Mouse (Mus musculus): Measurements from ENCODE around the gene Utrn. TPM values are rescaled to one million over a fixed set of nuclear protein-coding genes. Genes with fewer than 3 reads are reported as not detected.

Gene Utrn
- polyA plus RNA-seq, 1 experiment from 2014 or later, result 37.4 TPM

- WGBS, result 72% methylated on average over 10 of the region's 10 CpGs
- ATAC-seq, result no peak
- H3K36me3 ChIP-seq (ENCODE audit: control insufficient read depth, insufficient read depth, low read length), result no peaks in the 10 kb centered on the region
- no peak overlapping the region for H3K4me3 ChIP-seq (ENCODE audit: low read length)
- no peak overlapping the region for H3K9ac ChIP-seq (ENCODE audit: low read depth, low read length)
- H3K27ac ChIP-seq (ENCODE audit: low read length), result no peak overlapping the region
- no peaks in the 10 kb centered on the region for H3K27me3 ChIP-seq (replicated peaks; ENCODE audit: control insufficient read depth, insufficient read depth, low read length)
- H3K9me3 ChIP-seq (ENCODE audit: control insufficient read depth, low read length), result no peaks in the 10 kb centered on the region
- H3K4me1 ChIP-seq (ENCODE audit: control insufficient read depth, insufficient read depth, low read length), result peaks cover 6% of the 10 kb centered on the region; the same call in 1 of the 2 replicates
- H3K4me2 ChIP-seq (ENCODE audit: low read depth, low read length), result no peak overlapping the region
Measured at GRCm38 (mm10) chr10:12574760-12575159, 294.4 kb downstream of the Utrn start.

DNA sequence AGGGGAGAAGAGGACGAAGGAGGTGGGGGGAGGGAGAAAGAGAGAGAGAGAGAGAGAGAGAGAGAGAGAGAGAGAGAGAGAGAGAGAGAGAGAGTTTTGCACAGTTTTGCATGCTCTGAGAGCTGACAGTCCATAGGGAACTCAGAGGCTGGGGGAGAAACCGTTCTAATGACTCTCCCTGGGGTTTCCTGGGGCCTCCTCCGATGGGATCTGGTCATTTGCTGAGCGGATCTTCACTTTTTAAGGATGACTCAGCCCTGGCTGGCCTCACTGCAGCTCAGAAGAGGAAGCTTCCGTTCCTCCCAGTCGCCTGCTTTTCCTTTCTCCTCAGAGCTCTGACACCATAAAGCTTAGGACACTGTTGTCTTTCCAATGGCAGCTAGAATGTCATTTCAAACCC is 295.6 kb downstream of the Utrn start:
- no peaks in the 10 kb centered on the region for H3K27me3 ChIP-seq (replicated peaks; ENCODE audit: control insufficient read depth, insufficient read depth, low read length)

DNA sequence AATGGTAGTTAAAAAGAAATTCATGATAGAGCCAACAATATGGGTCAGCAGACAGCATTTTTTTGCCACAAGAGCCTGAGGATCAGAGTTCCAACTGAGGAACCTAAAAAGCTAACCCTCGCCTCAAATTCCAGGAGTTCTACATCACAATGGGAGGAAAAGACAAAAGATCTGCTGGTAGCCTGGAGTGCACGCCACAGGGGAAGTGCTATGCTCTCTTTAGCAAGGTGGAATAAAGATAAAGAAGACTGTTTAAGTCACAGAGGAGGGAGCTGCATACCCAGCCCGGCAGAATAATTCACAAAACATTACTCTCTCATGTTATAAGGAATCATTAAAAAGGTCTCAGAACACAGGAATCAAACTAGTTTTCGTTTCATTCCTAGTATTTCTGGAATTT is 296.4 kb downstream of the Utrn start:
- Histone ChIP-seq H3K27me3 (replicated peaks; ENCODE audit: control insufficient read depth, insufficient read depth, low read length) (no peaks in the 10 kb centered on the region), H3K4me1 (ENCODE audit: control insufficient read depth, insufficient read depth, low read length) (0 out of 2 replicates have a peak, but pooled peaks cover 3% of the 10 kb centered on the region), H3K36me3 (ENCODE audit: control insufficient read depth, insufficient read depth, low read length) (no peaks in the 10 kb centered on the region), H3K9ac (ENCODE audit: low read depth, low read length) (no peak overlapping the region), H3K27ac (ENCODE audit: low read length) (no peak overlapping the region), H3K4me2 (ENCODE audit: low read depth, low read length) (no peak overlapping the region), H3K9me3 (ENCODE audit: control insufficient read depth, low read length) (no peaks in the 10 kb centered on the region), H3K4me3 (ENCODE audit: low read length) (no peak overlapping the region)
- ATAC-seq, result no peak
- WGBS, result 41% methylated on average over 4 of the region's 4 CpGs

More for the DNA sequence above, 295.6 kb downstream of the Utrn start:
- no peaks in the 10 kb centered on the region for H3K36me3 ChIP-seq (ENCODE audit: control insufficient read depth, insufficient read depth, low read length)
- no peak overlapping the region for H3K4me2 ChIP-seq (ENCODE audit: low read depth, low read length)
- H3K27ac ChIP-seq (ENCODE audit: low read length), result peak overlapping the region; percentile 21
- 18% methylated on average over 6 of the region's 6 CpGs for WGBS
- H3K9ac ChIP-seq (ENCODE audit: low read depth, low read length), result no peak overlapping the region
- no peak overlapping the region for H3K4me3 ChIP-seq (ENCODE audit: low read length)
- no peaks in the 10 kb centered on the region for H3K9me3 ChIP-seq (ENCODE audit: control insufficient read depth, low read length)
- peak; percentile 67 for ATAC-seq
- H3K4me1 ChIP-seq (ENCODE audit: control insufficient read depth, insufficient read depth, low read length), result 0 out of 2 replicates have a peak, but pooled peaks cover 3% of the 10 kb centered on the region

GRCm38 (mm10) chr10:12564425-12564824 is 304.7 kb downstream of the Utrn start:
- H3K4me2 ChIP-seq (ENCODE audit: low read depth, low read length), result no peak overlapping the region
- no peaks in the 10 kb centered on the region for H3K36me3 ChIP-seq (ENCODE audit: control insufficient read depth, insufficient read depth, low read length)
- ATAC-seq, result no peak

DNA sequence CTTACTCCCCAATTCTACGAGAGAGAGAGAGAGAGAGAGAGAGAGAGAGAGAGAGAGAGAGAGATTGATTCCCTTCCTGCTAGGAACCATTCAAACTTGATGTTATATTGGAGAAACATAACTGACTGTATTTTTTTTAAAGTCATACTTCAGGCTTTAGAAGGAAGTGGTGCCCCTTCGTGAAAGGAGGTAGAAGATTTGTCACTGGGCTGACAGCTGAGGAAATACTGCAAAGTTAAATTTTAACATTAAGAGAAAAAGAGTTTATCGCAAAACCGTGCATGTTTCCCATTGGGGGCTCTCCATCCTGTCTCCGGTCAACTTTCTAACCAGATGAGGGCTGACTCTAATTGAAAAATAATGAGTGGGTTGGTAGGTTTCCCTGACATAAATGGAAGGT is 310.4 kb downstream of the Utrn start:
- Histone ChIP-seq H3K36me3 (ENCODE audit: control insufficient read depth, insufficient read depth, low read length) (no peaks in the 10 kb centered on the region), H3K9ac (ENCODE audit: low read depth, low read length) (no peak overlapping the region), H3K27ac (ENCODE audit: low read length) (no peak overlapping the region), H3K4me1 (ENCODE audit: control insufficient read depth, insufficient read depth, low read length) (no peaks in the 10 kb centered on the region; the same call in 1 of the 2 replicates), H3K27me3 (replicated peaks; ENCODE audit: control insufficient read depth, insufficient read depth, low read length) (no peaks in the 10 kb centered on the region), H3K4me2 (ENCODE audit: low read depth, low read length) (no peak overlapping the region), H3K4me3 (ENCODE audit: low read length) (no peak overlapping the region), H3K9me3 (ENCODE audit: control insufficient read depth, low read length) (no peaks in the 10 kb centered on the region)
- ATAC-seq, result no peak
- WGBS, result 65% methylated on average over 5 of the region's 5 CpGs

More at GRCm38 (mm10) chr10:12564425-12564824, 304.7 kb downstream of the Utrn start:
- no peaks in the 10 kb centered on the region for H3K27me3 ChIP-seq (replicated peaks; ENCODE audit: control insufficient read depth, insufficient read depth, low read length)
- 58% methylated on average over 4 of the region's 4 CpGs for WGBS
- H3K4me1 ChIP-seq (ENCODE audit: control insufficient read depth, insufficient read depth, low read length), result 0 out of 2 replicates have a peak, but pooled peaks cover 3% of the 10 kb centered on the region
- no peak overlapping the region for H3K27ac ChIP-seq (ENCODE audit: low read length)
- H3K4me3 ChIP-seq (ENCODE audit: low read length), result no peak overlapping the region
- no peak overlapping the region for H3K9ac ChIP-seq (ENCODE audit: low read depth, low read length)
- H3K9me3 ChIP-seq (ENCODE audit: control insufficient read depth, low read length), result no peaks in the 10 kb centered on the region

- Histone ChIP-seq H3K9me3 (ENCODE audit: control insufficient read depth, low read length) (no peaks in the 10 kb centered on the region), H3K27me3 (replicated peaks; ENCODE audit: control insufficient read depth, insufficient read depth, low read length) (no peaks in the 10 kb centered on the region), H3K4me1 (ENCODE audit: control insufficient read depth, insufficient read depth, low read length) (peaks cover 6% of the 10 kb centered on the region), H3K36me3 (ENCODE audit: control insufficient read depth, insufficient read depth, low read length) (no peaks in the 10 kb centered on the region), H3K4me2 (ENCODE audit: low read depth, low read length) (no peak overlapping the region), H3K27ac (ENCODE audit: low read length) (0 out of 2 replicates have a peak overlapping the region, but pooled peaks have one; percentile 37), H3K4me3 (ENCODE audit: low read length) (no peak overlapping the region), H3K9ac (ENCODE audit: low read depth, low read length) (no peak overlapping the region)
- peak; percentile 74 for ATAC-seq
- WGBS, result 56% methylated on average over 2 of the region's 2 CpGs
Measured at GRCm38 (mm10) chr10:12554090-12554718, 315.0 kb downstream of the Utrn start.

DNA sequence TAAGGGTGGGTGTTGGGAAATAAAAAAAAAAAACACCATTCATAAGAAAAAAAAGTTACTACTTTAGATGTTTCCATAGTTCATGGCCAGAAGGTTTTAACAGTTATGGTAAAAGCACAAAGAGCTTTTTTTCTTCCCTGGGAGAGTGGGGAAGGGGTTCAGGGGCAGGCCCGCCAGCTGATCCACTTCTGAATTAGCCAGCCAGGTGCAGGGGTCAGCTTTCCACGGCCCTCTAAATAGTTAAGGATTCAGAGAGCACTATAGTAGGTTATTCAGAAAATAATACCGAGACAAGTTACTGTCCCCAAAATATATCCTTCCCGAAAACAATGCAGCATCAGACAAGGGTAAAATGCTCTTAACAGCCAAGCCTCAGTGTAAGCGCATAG is 316.3 kb downstream of the Utrn start:
- no peak overlapping the region for H3K9ac ChIP-seq (ENCODE audit: low read depth, low read length)
- H3K4me2 ChIP-seq (ENCODE audit: low read depth, low read length), result no peak overlapping the region
- no peaks in the 10 kb centered on the region for H3K36me3 ChIP-seq (ENCODE audit: control insufficient read depth, insufficient read depth, low read length)
- 73% methylated on average over 5 of the region's 5 CpGs for WGBS
- no peaks in the 10 kb centered on the region for H3K9me3 ChIP-seq (ENCODE audit: control insufficient read depth, low read length)
- H3K27ac ChIP-seq (ENCODE audit: low read length), result 0 out of 2 replicates have a peak overlapping the region, but pooled peaks have one; percentile 2
- H3K4me3 ChIP-seq (ENCODE audit: low read length), result no peak overlapping the region
- no peaks in the 10 kb centered on the region for H3K27me3 ChIP-seq (replicated peaks; ENCODE audit: control insufficient read depth, insufficient read depth, low read length)
- peaks cover 18% of the 10 kb centered on the region for H3K4me1 ChIP-seq (ENCODE audit: control insufficient read depth, insufficient read depth, low read length)
- ATAC-seq, result no peak

GRCm38 (mm10) chr10:12552196-12552889 is 316.8 kb downstream of the Utrn start:
- H3K9me3 ChIP-seq (ENCODE audit: control insufficient read depth, low read length), result no peaks in the 10 kb centered on the region
- H3K4me3 ChIP-seq (ENCODE audit: low read length), result no peak overlapping the region
- no peaks in the 10 kb centered on the region for H3K36me3 ChIP-seq (ENCODE audit: control insufficient read depth, insufficient read depth, low read length)
- no peak overlapping the region for H3K4me2 ChIP-seq (ENCODE audit: low read depth, low read length)
- 46% methylated on average over 11 of the region's 11 CpGs for WGBS
- ATAC-seq, result no peak
- no peak overlapping the region for H3K27ac ChIP-seq (ENCODE audit: low read length)
- no peaks in the 10 kb centered on the region for H3K27me3 ChIP-seq (replicated peaks; ENCODE audit: control insufficient read depth, insufficient read depth, low read length)
- H3K4me1 ChIP-seq (ENCODE audit: control insufficient read depth, insufficient read depth, low read length), result peaks cover 19% of the 10 kb centered on the region
- no peak overlapping the region for H3K9ac ChIP-seq (ENCODE audit: low read depth, low read length)

- 83% methylated on average over 5 of the region's 5 CpGs for WGBS
- Histone ChIP-seq H3K9me3 (ENCODE audit: control insufficient read depth, low read length) (no peaks in the 10 kb centered on the region), H3K36me3 (ENCODE audit: control insufficient read depth, insufficient read depth, low read length) (no peaks in the 10 kb centered on the region), H3K9ac (ENCODE audit: low read depth, low read length) (no peak overlapping the region), H3K4me1 (ENCODE audit: control insufficient read depth, insufficient read depth, low read length) (peaks cover 19% of the 10 kb centered on the region), H3K4me3 (ENCODE audit: low read length) (no peak overlapping the region), H3K27me3 (replicated peaks; ENCODE audit: control insufficient read depth, insufficient read depth, low read length) (no peaks in the 10 kb centered on the region), H3K27ac (ENCODE audit: low read length) (no peak overlapping the region), H3K4me2 (ENCODE audit: low read depth, low read length) (no peak overlapping the region)
- no peak for ATAC-seq
Measured at GRCm38 (mm10) chr10:12551735-12552134, 317.4 kb downstream of the Utrn start.

Measured in intestine, embryonic 16.5 days (tissue).